Mouse (Mus musculus) cerebellum, adult 2 months (tissue): ENCODE results near the gene Lama4. TPM values are rescaled to one million over a fixed set of nuclear protein-coding genes. Genes with fewer than 3 reads are reported as not detected.
A peak's percentile ranks its signal among the peaks of the same experiment; 100 is the strongest.

Experiments
- DNase-seq, 2 experiments: peaks; one replicate each; pipeline ENCODE4 v3.0.0; 2021
- H3K27ac ChIP-seq: fragments of 200-500 bp; 2 replicates; pipeline ENCODE4 v1.5.1; 2012; ENCODE audit warnings: low read length, control low read depth, inconsistent platforms; ENCODE audit not compliant: insufficient read depth
- H3K27me3 ChIP-seq: fragments of 200-500 bp; 2 replicates; pipeline ENCODE4 v1.6.1; 2012; ENCODE audit warnings: inconsistent platforms, mild to moderate bottlenecking, low read length, moderate library complexity; ENCODE audit not compliant: control insufficient read depth, insufficient read depth
- H3K4me1 ChIP-seq: fragments of 200-500 bp; 2 replicates; pipeline ENCODE4 v1.6.1; 2011; ENCODE audit warnings: low read length; ENCODE audit not compliant: control insufficient read depth, insufficient read depth
- H3K4me3 ChIP-seq: fragments of 200-500 bp; replicated peaks from 2 replicates; pipeline ENCODE3; 2011; ENCODE audit warnings: mild to moderate bottlenecking, low read depth, low read length, control low read depth; ENCODE audit not compliant: insufficient read depth
- CTCF ChIP-seq: fragments of 200-500 bp; IDR thresholded peaks from 2 replicates; pipeline ENCODE4 v1.5.1; 2011; ENCODE audit warnings: low read depth, mild to moderate bottlenecking, control low read depth, low read length, moderate library complexity, borderline replicate concordance; ENCODE audit not compliant: insufficient read depth
- POLR2A ChIP-seq: fragments of 200-500 bp; IDR thresholded peaks from 2 replicates; pipeline ENCODE4 v1.6.1; 2011; ENCODE audit warnings: low read length, control low read depth, borderline replicate concordance; ENCODE audit not compliant: insufficient read depth
- WGBS: fragments of 180-500 bp; shearing (Covaris S2); methylation state at CpG from one replicate; pipeline ENCODE4 v1.1.7; 2018; 5-methylcytosine and 5-hydroxymethylcytosine counted together
- polyA plus RNA-seq: library from polyadenylated mRNA; depleted of rRNA; stranded (reverse); fragments of >200 nt; gene quantifications from 2 replicates; pipeline ENCODE4 v1.2.3, GENCODE M21; 2012

Gene Lama4
- polyA plus RNA-seq, 1 experiment = 2.1 TPM

- peak; percentile 10 to 16 for DNase-seq
- TF ChIP-seq POLR2A (no peak), CTCF (peak; percentile 44; the same call in 1 of the 2 replicates)
- WGBS = 75% methylated on average over 9 of the region's 9 CpGs
These were observed 131.7 kb downstream of the Lama4 start for GRCm38 (mm10) chr10:39096981-39097380.

GRCm38 (mm10) chr10:39098746-39099145, 133.4 kb downstream of the Lama4 start:
- no peak for TF ChIP-seq POLR2A
- TF ChIP-seq CTCF = no peak
- Histone ChIP-seq H3K4me1 (no peaks in the 10 kb centered on the region), H3K27ac (no peak overlapping the region), H3K4me3 (no peak overlapping the region), H3K27me3 (no peaks in the 10 kb centered on the region)
- WGBS = 93% methylated on average over 10 of the region's 10 CpGs
- no peak for DNase-seq

More at GRCm38 (mm10) chr10:39096981-39097380, 131.7 kb downstream of the Lama4 start:
- H3K4me3 ChIP-seq = no peak overlapping the region
- no peaks in the 10 kb centered on the region for H3K27me3 ChIP-seq
- no peaks in the 10 kb centered on the region for H3K4me1 ChIP-seq
- H3K27ac ChIP-seq = no peak overlapping the region

GRCm38 (mm10) chr10:39104803-39105449, 139.6 kb downstream of the Lama4 start:
- WGBS = 89% methylated on average over 8 of the region's 8 CpGs
- H3K4me1 ChIP-seq = no peaks in the 10 kb centered on the region
- H3K27me3 ChIP-seq = no peaks in the 10 kb centered on the region
- no peak for DNase-seq
- H3K27ac ChIP-seq = no peak overlapping the region
- TF ChIP-seq CTCF (no peak), POLR2A (no peak)
- H3K4me3 ChIP-seq = no peak overlapping the region

- TF ChIP-seq POLR2A (no peak), CTCF (no peak)
- no peak overlapping the region for H3K4me3 ChIP-seq
- WGBS = 57% methylated on average over 3 of the region's 3 CpGs
- no peaks in the 10 kb centered on the region for H3K4me1 ChIP-seq
- DNase-seq = no peak
- no peaks in the 10 kb centered on the region for H3K27me3 ChIP-seq
- no peak overlapping the region for H3K27ac ChIP-seq
These were observed 141.1 kb downstream of the Lama4 start for GRCm38 (mm10) chr10:39106413-39106812.

DNA sequence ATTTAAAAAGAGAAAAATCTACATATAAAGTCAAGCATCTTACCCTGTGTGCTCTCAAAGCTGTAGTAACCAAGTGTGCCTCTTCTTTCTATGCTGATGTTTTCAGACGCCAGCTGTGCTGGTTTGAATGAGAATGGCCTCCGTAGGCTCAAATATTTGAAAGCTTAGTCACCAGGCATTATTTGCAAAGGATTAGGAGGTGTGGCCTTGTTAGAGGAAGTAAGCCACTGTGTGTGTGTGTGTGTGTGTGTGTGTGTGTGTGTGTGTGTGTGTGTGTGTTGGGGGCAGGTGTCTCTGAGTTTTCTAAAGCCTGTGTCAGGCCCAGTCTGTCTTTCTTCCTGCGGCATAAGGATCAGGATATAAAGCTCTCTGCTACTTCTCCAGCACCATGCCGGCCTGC, 141.6 kb downstream of the Lama4 start:
- Histone ChIP-seq H3K27ac (no peak overlapping the region), H3K4me1 (no peaks in the 10 kb centered on the region), H3K4me3 (no peak overlapping the region), H3K27me3 (no peaks in the 10 kb centered on the region)
- WGBS = 58% methylated on average over 4 of the region's 4 CpGs
- no peak for DNase-seq
- TF ChIP-seq POLR2A = no peak
- no peak for TF ChIP-seq CTCF

DNA sequence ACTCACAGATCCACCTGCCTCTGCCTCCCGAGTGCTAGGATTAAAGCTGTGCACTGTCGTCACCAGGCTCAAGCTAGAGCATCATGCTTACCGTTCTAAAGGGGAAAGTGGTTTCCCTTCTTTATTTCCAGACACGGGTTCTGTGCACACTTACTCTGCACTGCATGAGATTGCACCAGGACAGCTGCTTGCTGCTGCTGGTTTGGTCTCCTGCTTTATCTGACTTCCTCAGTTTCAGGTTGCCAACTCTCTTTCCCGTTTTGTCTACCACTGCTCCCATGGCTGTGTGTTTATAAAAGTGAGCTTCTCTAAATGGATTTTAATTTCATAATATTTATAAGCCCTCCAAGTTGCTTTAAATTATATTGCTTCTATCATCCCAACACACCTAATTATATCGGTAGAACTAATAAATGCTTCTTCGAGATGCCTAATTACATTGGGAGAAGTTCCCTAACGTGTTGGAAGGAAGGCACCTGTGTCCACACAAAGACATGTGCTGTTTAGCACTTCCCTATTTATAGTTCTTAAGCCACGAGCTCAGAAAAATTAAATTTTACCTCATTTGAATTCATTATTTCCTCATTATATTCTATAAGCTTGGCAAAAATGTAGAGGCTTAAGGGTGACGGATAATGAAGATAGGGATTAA, 143.6 kb downstream of the Lama4 start:
- no peaks in the 10 kb centered on the region for H3K27me3 ChIP-seq
- no peak for DNase-seq
- no peaks in the 10 kb centered on the region for H3K4me1 ChIP-seq
- WGBS = 76% methylated on average over 10 of the region's 10 CpGs
- TF ChIP-seq POLR2A = no peak
- TF ChIP-seq CTCF = no peak
- H3K27ac ChIP-seq = no peak overlapping the region
- H3K4me3 ChIP-seq = no peak overlapping the region

DNA sequence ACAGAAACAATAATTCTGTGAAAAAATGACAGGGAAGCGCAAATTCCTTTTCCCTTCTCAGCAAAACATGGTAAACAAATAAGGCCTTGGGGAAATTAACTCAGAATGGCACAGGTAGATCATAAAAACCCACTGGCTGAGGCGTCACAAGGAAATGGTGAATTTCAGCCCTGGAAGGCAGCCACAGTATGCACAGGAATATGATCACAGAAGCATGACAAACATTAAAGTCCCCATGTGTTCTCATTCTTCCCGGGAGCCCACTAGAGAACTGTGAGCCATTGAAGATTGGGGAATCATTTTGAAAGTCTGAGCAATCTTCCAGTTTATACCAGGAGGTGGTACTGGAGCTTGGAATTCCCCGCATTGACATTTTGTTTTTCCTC, 144.2 kb downstream of the Lama4 start:
- H3K4me1 ChIP-seq = no peaks in the 10 kb centered on the region
- TF ChIP-seq CTCF = no peak
- no peak for TF ChIP-seq POLR2A
- H3K27me3 ChIP-seq = no peaks in the 10 kb centered on the region
- no peak overlapping the region for H3K4me3 ChIP-seq
- H3K27ac ChIP-seq = no peak overlapping the region
- no peak for DNase-seq
- 50% methylated on average over 4 of the region's 4 CpGs for WGBS

- TF ChIP-seq POLR2A (no peak), CTCF (no peak)
- 33% methylated on average over 4 of the region's 4 CpGs for WGBS
- Histone ChIP-seq H3K4me3 (no peak overlapping the region), H3K4me1 (no peaks in the 10 kb centered on the region), H3K27me3 (no peaks in the 10 kb centered on the region), H3K27ac (no peak overlapping the region)
- DNase-seq = no peak
These were observed 156.1 kb downstream of the Lama4 start for GRCm38 (mm10) chr10:39121412-39121811.
